Mouse (Mus musculus) liver, embryonic 11.5 days (tissue): ENCODE results near the gene Smg6. TPM values are rescaled to one million over a fixed set of nuclear protein-coding genes. Genes with fewer than 3 reads are reported as not detected.

Experiments used
- ATAC-seq: fragments of 200-750 bp; cut with Nextera tagmentation; replicated peaks from 2 replicates; pipeline ENCODE4 v1.8.0; 2017; ENCODE audit warnings: moderate number of reproducible peaks, mild to moderate bottlenecking, moderate TSS enrichment, moderate library complexity; ENCODE audit not compliant: low FRiP score
- DNase-seq: peaks from one replicate; pipeline ENCODE4 v3.0.0-alpha.2; 2017; ENCODE audit warnings: low spot score
- H3K27ac ChIP-seq: fragments of 300-500 bp; sonication (generic); 2 replicates; pipeline ENCODE4 v1.5.1; 2014; ENCODE audit warnings: mild to moderate bottlenecking, low read depth, low read length, control low read depth
- H3K27me3 ChIP-seq: fragments of 300-500 bp; sonication (generic); replicated peaks from 2 replicates; pipeline ENCODE4 v1.6.1; 2014; ENCODE audit warnings: low read length, mixed read lengths; ENCODE audit not compliant: control insufficient read depth, insufficient read depth
- H3K36me3 ChIP-seq: fragments of 300-500 bp; sonication (generic); 2 replicates; pipeline ENCODE4 v1.6.1; 2014; ENCODE audit warnings: mild to moderate bottlenecking, low read length, moderate library complexity, mixed read lengths; ENCODE audit not compliant: control insufficient read depth, insufficient read depth
- H3K4me1 ChIP-seq: fragments of 300-500 bp; sonication (generic); replicated peaks from 2 replicates; pipeline ENCODE4 v1.6.1; 2014; ENCODE audit warnings: low read length, mixed read lengths; ENCODE audit not compliant: control insufficient read depth, insufficient read depth
- H3K4me2 ChIP-seq: fragments of 300-500 bp; sonication (generic); 2 replicates; pipeline ENCODE4 v1.6.1; 2014; ENCODE audit warnings: mild to moderate bottlenecking, control low read depth, moderate library complexity
- H3K4me3 ChIP-seq: fragments of 300-500 bp; sonication (generic); 2 replicates; pipeline ENCODE4 v1.5.1; 2014; ENCODE audit warnings: low read depth, low read length, control low read depth
- H3K9ac ChIP-seq: fragments of 300-500 bp; sonication (generic); 2 replicates; pipeline ENCODE4 v1.6.1; 2014; ENCODE audit warnings: low read depth, low read length, control low read depth
- H3K9me3 ChIP-seq: fragments of 300-500 bp; sonication (generic); 2 replicates; pipeline ENCODE4 v1.6.1; 2016; ENCODE audit warnings: low read length, inconsistent platforms, mixed read lengths; ENCODE audit not compliant: control insufficient read depth
- WGBS: fragments of 180-500 bp; shearing (Covaris S2); extraction: QIAGEN DNeasy Blood & Tissue Kit; methylation state at CpG from one replicate; pipeline ENCODE4 v1.1.7; 2014; 5-methylcytosine and 5-hydroxymethylcytosine counted together
- polyA plus RNA-seq: library from polyadenylated mRNA; unstranded; fragments of >200 nt; fragmentation: Nextera tagmentation; extraction: Ambion mirVana; gene quantifications from 2 replicates; pipeline ENCODE4 v1.2.1, GENCODE M21; 2014

Gene Smg6
- polyA plus RNA-seq, 1 experiment from 2014 or later, result 12.4 TPM

- no peak overlapping the region for H3K27ac ChIP-seq
- DNase-seq, result no peak
- no peak overlapping the region for H3K4me2 ChIP-seq
- no peaks in the 10 kb centered on the region for H3K36me3 ChIP-seq
- 78% methylated on average over 7 of the region's 7 CpGs for WGBS
- no peak overlapping the region for H3K4me3 ChIP-seq
- no peaks in the 10 kb centered on the region for H3K9me3 ChIP-seq
- no peaks in the 10 kb centered on the region for H3K27me3 ChIP-seq
- no peak for ATAC-seq
- H3K9ac ChIP-seq, result no peak overlapping the region
- H3K4me1 ChIP-seq, result peaks cover 12% of the 10 kb centered on the region
These were observed 89.8 kb downstream of the Smg6 start for GRCm38 (mm10) chr11:75015453-75015871.

- no peaks in the 10 kb centered on the region for H3K27me3 ChIP-seq
- ATAC-seq, result no peak
- peaks cover 16% of the 10 kb centered on the region for H3K4me1 ChIP-seq
- H3K9me3 ChIP-seq, result no peaks in the 10 kb centered on the region
- H3K9ac ChIP-seq, result no peak overlapping the region
- H3K27ac ChIP-seq, result no peak overlapping the region
- no peak overlapping the region for H3K4me2 ChIP-seq
- 83% methylated on average over 5 of the region's 5 CpGs for WGBS
- no peaks in the 10 kb centered on the region for H3K36me3 ChIP-seq
- H3K4me3 ChIP-seq, result no peak overlapping the region
- no peak for DNase-seq
These were observed 90.8 kb downstream of the Smg6 start for GRCm38 (mm10) chr11:75016309-75016860.

GRCm38 (mm10) chr11:75017831-75018230 lies 92.2 kb downstream of the Smg6 start:
- DNase-seq (no peak), ATAC-seq (no peak)
- Histone ChIP-seq H3K4me3 (no peak overlapping the region), H3K27me3 (no peaks in the 10 kb centered on the region), H3K9me3 (no peaks in the 10 kb centered on the region), H3K36me3 (no peaks in the 10 kb centered on the region), H3K9ac (no peak overlapping the region), H3K27ac (no peak overlapping the region), H3K4me1 (peaks cover 16% of the 10 kb centered on the region), H3K4me2 (no peak overlapping the region)
- 76% methylated on average over 2 of the region's 2 CpGs for WGBS

- no peaks in the 10 kb centered on the region for H3K27me3 ChIP-seq
- no peak overlapping the region for H3K9ac ChIP-seq
- no peak overlapping the region for H3K27ac ChIP-seq
- ATAC-seq (no peak), DNase-seq (no peak)
- peaks cover 4% of the 10 kb centered on the region; the same call in 1 of the 2 replicates for H3K4me1 ChIP-seq
- H3K4me2 ChIP-seq, result no peak overlapping the region
- no peaks in the 10 kb centered on the region for H3K9me3 ChIP-seq
- H3K36me3 ChIP-seq, result no peaks in the 10 kb centered on the region
- WGBS, result 57% methylated on average over 3 of the region's 3 CpGs
- H3K4me3 ChIP-seq, result no peak overlapping the region
These were observed 101.4 kb downstream of the Smg6 start for GRCm38 (mm10) chr11:75026977-75027376.

GRCm38 (mm10) chr11:75027616-75028015 lies 102.0 kb downstream of the Smg6 start:
- peaks cover 4% of the 10 kb centered on the region; the same call in 1 of the 2 replicates for H3K4me1 ChIP-seq
- H3K9ac ChIP-seq, result no peak overlapping the region
- ATAC-seq (no peak), DNase-seq (no peak)
- no peaks in the 10 kb centered on the region for H3K9me3 ChIP-seq
- no peak overlapping the region for H3K27ac ChIP-seq
- H3K4me3 ChIP-seq, result no peak overlapping the region
- 71% methylated on average over 2 of the region's 2 CpGs for WGBS
- H3K36me3 ChIP-seq, result no peaks in the 10 kb centered on the region
- H3K27me3 ChIP-seq, result no peaks in the 10 kb centered on the region
- H3K4me2 ChIP-seq, result no peak overlapping the region

GRCm38 (mm10) chr11:75031251-75031650 lies 105.6 kb downstream of the Smg6 start:
- ATAC-seq, result no peak
- H3K9ac ChIP-seq, result no peak overlapping the region
- no peak overlapping the region for H3K27ac ChIP-seq
- no peak overlapping the region for H3K4me3 ChIP-seq
- H3K4me1 ChIP-seq, result peaks cover 4% of the 10 kb centered on the region; the same call in 1 of the 2 replicates
- no peak for DNase-seq
- 58% methylated on average over 2 of the region's 2 CpGs for WGBS
- no peak overlapping the region for H3K4me2 ChIP-seq
- no peaks in the 10 kb centered on the region for H3K9me3 ChIP-seq
- H3K27me3 ChIP-seq, result no peaks in the 10 kb centered on the region
- no peaks in the 10 kb centered on the region for H3K36me3 ChIP-seq

- no peak overlapping the region for H3K4me3 ChIP-seq
- H3K36me3 ChIP-seq, result no peaks in the 10 kb centered on the region
- H3K9ac ChIP-seq, result no peak overlapping the region
- H3K4me2 ChIP-seq, result no peak overlapping the region
- DNase-seq (no peak), ATAC-seq (no peak)
- H3K27ac ChIP-seq, result no peak overlapping the region
- H3K9me3 ChIP-seq, result no peaks in the 10 kb centered on the region
- 73% methylated on average over 2 of the region's 2 CpGs for WGBS
- no peaks in the 10 kb centered on the region for H3K27me3 ChIP-seq
- H3K4me1 ChIP-seq, result peaks cover 4% of the 10 kb centered on the region; the same call in 1 of the 2 replicates
These were observed 107.3 kb downstream of the Smg6 start for GRCm38 (mm10) chr11:75032946-75033345.

GRCm38 (mm10) chr11:75033581-75034067 lies 108.0 kb downstream of the Smg6 start:
- no peaks in the 10 kb centered on the region for H3K9me3 ChIP-seq
- WGBS, result 69% methylated on average over 5 of the region's 5 CpGs
- DNase-seq (no peak), ATAC-seq (no peak)
- H3K9ac ChIP-seq, result no peak overlapping the region
- H3K4me1 ChIP-seq, result peaks cover 4% of the 10 kb centered on the region; the same call in 1 of the 2 replicates
- H3K27ac ChIP-seq, result no peak overlapping the region
- no peak overlapping the region for H3K4me3 ChIP-seq
- no peaks in the 10 kb centered on the region for H3K27me3 ChIP-seq
- H3K4me2 ChIP-seq, result no peak overlapping the region
- no peaks in the 10 kb centered on the region for H3K36me3 ChIP-seq

- Histone ChIP-seq H3K9me3 (no peaks in the 10 kb centered on the region), H3K36me3 (no peaks in the 10 kb centered on the region), H3K4me2 (no peak overlapping the region), H3K4me3 (no peak overlapping the region), H3K4me1 (peaks cover 4% of the 10 kb centered on the region; the same call in 1 of the 2 replicates), H3K27me3 (no peaks in the 10 kb centered on the region), H3K9ac (no peak overlapping the region), H3K27ac (no peak overlapping the region)
- no peak for DNase-seq
- no peak for ATAC-seq
- WGBS, result 70% methylated on average over 3 of the region's 3 CpGs
These were observed 108.5 kb downstream of the Smg6 start for GRCm38 (mm10) chr11:75034104-75034503.
